Mouse (Mus musculus): Measurements from ENCODE around the gene Ndufb11. TPM values are rescaled to one million over a fixed set of nuclear protein-coding genes. Genes with fewer than 3 reads are reported as not detected.

The Ndufb11 gene
- total RNA-seq, 2 experiments from 2014 or later, result 68.7 to 157 TPM

Other genes starting within 250 kb of the Ndufb11 start
- 10.7 and 13.9 TPM in 2 replicates for gene Jade3, start 191.9 kb downstream of the Ndufb11 start, total RNA-seq (2014; fragmentation: Nextera tagmentation)
- 19.5 and 20.2 TPM in 2 replicates for gene Jade3, start 191.9 kb downstream of the Ndufb11 start, total RNA-seq (2017)
- gene Rgn, start 67.8 kb downstream of the Ndufb11 start, total RNA-seq (2014; fragmentation: Nextera tagmentation), result not detected in 2 replicates
- gene Rgn, start 67.8 kb downstream of the Ndufb11 start, total RNA-seq (2017), result not detected in 2 replicates
- 45.7 and 53.3 TPM in 2 replicates for gene Rbm10, start 116 bp downstream of the Ndufb11 start, total RNA-seq (2014; fragmentation: Nextera tagmentation)
- gene Rbm10, start 116 bp downstream of the Ndufb11 start, total RNA-seq (2017), result 82.8 and 85.8 TPM in 2 replicates
- gene Uba1, start 40.7 kb upstream of the Ndufb11 start, total RNA-seq (2014; fragmentation: Nextera tagmentation), result 241 and 270 TPM in 2 replicates
- 172 and 234 TPM in 2 replicates for gene Uba1, start 40.7 kb upstream of the Ndufb11 start, total RNA-seq (2017)
- 82.1 and 92.3 TPM in 2 replicates for gene Cdk16, start 70.3 kb upstream of the Ndufb11 start, total RNA-seq (2014; fragmentation: Nextera tagmentation)
- 18.3 and 22.2 TPM in 2 replicates for gene Cdk16, start 70.3 kb upstream of the Ndufb11 start, total RNA-seq (2017)
- gene Usp11, start 86.3 kb upstream of the Ndufb11 start, total RNA-seq (2014; fragmentation: Nextera tagmentation), result 32.0 and 35.7 TPM in 2 replicates
- 24.4 and 26.5 TPM in 2 replicates for gene Usp11, start 86.3 kb upstream of the Ndufb11 start, total RNA-seq (2017)
- 101 and 125 TPM in 2 replicates for gene Araf, start 180.2 kb upstream of the Ndufb11 start, total RNA-seq (2014; fragmentation: Nextera tagmentation)
- gene Araf, start 180.2 kb upstream of the Ndufb11 start, total RNA-seq (2017), result 33.5 and 40.7 TPM in 2 replicates